Mouse (Mus musculus): ENCODE measurements around the gene Atp5s. TPM values are rescaled to one million over a fixed set of nuclear protein-coding genes. Genes with fewer than 3 reads are reported as not detected.
A peak's percentile ranks its signal among the peaks of the same experiment; 100 is the strongest.

Atp5s gene
- total RNA-seq, 2 experiments from 2014 or later, result 8.4 to 12.1 TPM

- no peak for DNase-seq
These were observed 53.2 kb downstream of the Atp5s start for GRCm38 (mm10) chr12:69777957-69778356.

GRCm38 (mm10) chr12:69781480-69781879 lies 56.7 kb downstream of the Atp5s start:
- no peak for DNase-seq

- no peak for DNase-seq
These were observed 57.3 kb downstream of the Atp5s start for GRCm38 (mm10) chr12:69781935-69782650.

DNA sequence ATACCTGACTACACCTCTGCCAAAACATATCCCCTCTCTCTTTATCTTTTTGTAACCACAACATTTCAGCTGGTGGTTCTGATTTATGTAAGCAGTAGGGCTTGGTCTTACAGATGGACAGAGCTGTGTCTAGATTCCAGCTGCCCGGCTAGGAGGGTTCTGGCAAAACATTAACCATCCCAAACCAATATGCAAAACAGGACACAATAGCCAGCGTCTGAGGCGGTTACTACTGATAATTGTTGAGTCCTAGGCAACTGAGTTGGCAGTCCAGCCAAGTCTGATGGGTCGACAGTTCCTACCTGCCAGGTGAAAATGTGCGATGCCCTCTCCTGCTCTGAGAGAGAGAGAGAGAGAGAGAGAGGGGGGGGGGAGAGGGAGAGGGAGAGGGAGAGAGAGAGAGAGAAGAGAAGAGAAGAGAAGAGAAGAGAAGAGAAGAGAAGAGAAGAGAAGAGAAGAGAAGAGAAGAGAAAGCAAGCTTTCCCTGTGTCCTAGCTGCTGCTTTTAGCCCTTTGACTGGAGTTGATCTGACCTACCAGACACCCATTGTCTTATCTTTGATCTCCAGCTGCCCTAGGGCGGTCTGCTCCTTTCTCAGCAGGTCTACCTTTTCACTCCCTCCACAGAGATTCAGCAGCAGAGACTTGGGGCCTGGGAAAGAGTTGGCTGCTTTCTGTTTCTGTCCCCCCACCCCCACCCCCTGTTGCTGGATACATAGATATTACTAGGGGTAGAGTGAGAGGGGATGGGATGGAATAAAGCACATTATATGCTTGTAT lies 58.7 kb downstream of the Atp5s start:
- DNase-seq, result no peak

- DNase-seq, result no peak
These were observed 60.7 kb downstream of the Atp5s start for GRCm38 (mm10) chr12:69785471-69785870.

GRCm38 (mm10) chr12:69788380-69788779 lies 63.6 kb downstream of the Atp5s start:
- no peak for DNase-seq

- no peak for DNase-seq
These were observed 65.2 kb downstream of the Atp5s start for GRCm38 (mm10) chr12:69789766-69790529.

- DNase-seq, result peak; percentile 53
These were observed 66.1 kb downstream of the Atp5s start, which contains the start of gene Cdkl1 for GRCm38 (mm10) chr12:69790530-69791505. Gene Cdkl1, minus strand, starts transcription at chr12:69791267.

Small RNA genes lying within 50 kb of the gene (microRNA-seq; reads per million reads assigned to microRNA genes)
- gene Mir681, result 0 reads per million in 2 experiments

Other genes with a start within 250 kb of the Atp5s start
- gene Vcpkmt, start 141.9 kb upstream of the Atp5s start, total RNA-seq (2021), result 1 to 10 TPM; 5.1 to 5.5 TPM
- 10 to 100 TPM; 31.3 to 35.6 TPM for gene Sos2, start 43.1 kb upstream of the Atp5s start, total RNA-seq (2021)
- 10 to 100 TPM; 31.1 to 32.6 TPM for gene L2hgdh, start 77 bp upstream of the Atp5s start, total RNA-seq (2021)
- 1 to 10 TPM; 1.4 to 2.1 TPM for gene Cdkl1, start 66.3 kb downstream of the Atp5s start, total RNA-seq (2021)
- gene Atl1, start 167.7 kb downstream of the Atp5s start, total RNA-seq (2021), result 1 to 10 TPM; 4.6 to 5.2 TPM
- gene Map4k5, start 168.2 kb downstream of the Atp5s start, total RNA-seq (2021), result 10 to 100 TPM; 25.4 to 33.2 TPM

Measured in gastrocnemius, postnatal 10 days (tissue).